Mouse (Mus musculus) kidney, postnatal 0 days (tissue): Measurements from ENCODE around the gene Lyst. TPM values are rescaled to one million over a fixed set of nuclear protein-coding genes. Genes with fewer than 3 reads are reported as not detected.
A peak's percentile ranks its signal among the peaks of the same experiment; 100 is the strongest.

Experiments used
- ATAC-seq: fragments of 200-750 bp; cut with Nextera tagmentation; replicated peaks from 2 replicates; pipeline ENCODE4 v1.8.0; 2017; ENCODE audit warnings: low read depth, moderate number of reproducible peaks, moderate TSS enrichment, moderate library complexity; ENCODE audit not compliant: low FRiP score
- DNase-seq: peaks from one replicate; pipeline ENCODE4 v3.0.0-alpha.2; 2016; ENCODE audit warnings: low spot score
- H3K27ac ChIP-seq: fragments of 300-500 bp; sonication (generic); 2 replicates; pipeline ENCODE4 v1.5.1; 2014; ENCODE audit warnings: mild to moderate bottlenecking
- H3K27me3 ChIP-seq: fragments of 300-500 bp; sonication (generic); 2 replicates; pipeline ENCODE4 v1.6.1; 2014; ENCODE audit warnings: low read length, mixed read lengths; ENCODE audit not compliant: insufficient read depth
- H3K36me3 ChIP-seq: fragments of 300-500 bp; sonication (generic); 2 replicates; pipeline ENCODE4 v1.6.1; 2014; ENCODE audit warnings: low read length, mixed read lengths; ENCODE audit not compliant: insufficient read depth
- H3K4me1 ChIP-seq: fragments of 300-500 bp; sonication (generic); replicated peaks from 2 replicates; pipeline ENCODE4 v1.6.1; 2014; ENCODE audit warnings: antibody characterized with exemption, low read length, mixed read lengths; ENCODE audit not compliant: insufficient read depth
- H3K4me2 ChIP-seq: fragments of 300-500 bp; sonication (generic); 2 replicates; pipeline ENCODE4 v1.6.1; 2014; ENCODE audit warnings: mild to moderate bottlenecking, low read length, moderate library complexity, mixed read lengths
- H3K4me3 ChIP-seq: fragments of 300-500 bp; sonication (generic); replicated peaks from 2 replicates; pipeline ENCODE4 v1.5.1; 2014; ENCODE audit warnings: low read depth, low read length
- H3K9ac ChIP-seq: fragments of 300-500 bp; sonication (generic); 2 replicates; pipeline ENCODE4 v1.6.1; 2014; ENCODE audit warnings: low read depth, low read length
- H3K9me3 ChIP-seq: fragments of 300-500 bp; sonication (generic); replicated peaks from 2 replicates; pipeline ENCODE4 v1.6.1; 2016; ENCODE audit warnings: low read length, inconsistent platforms, mixed read lengths
- CTCF ChIP-seq: IDR thresholded peaks from 2 replicates; pipeline ENCODE4 v1.5.1; 2016; ENCODE audit warnings: antibody characterized with exemption, low read depth, mild to moderate bottlenecking, moderate library complexity
- WGBS: fragments of 180-500 bp; shearing (Covaris S2); extraction: QIAGEN DNeasy Blood & Tissue Kit; methylation state at CpG from one replicate; pipeline ENCODE4 v1.1.7; 2014; 5-methylcytosine and 5-hydroxymethylcytosine counted together
- polyA plus RNA-seq: library from polyadenylated mRNA; unstranded; fragments of >200 nt; fragmentation: Nextera tagmentation; extraction: Ambion mirVana; gene quantifications from 2 replicates; pipeline ENCODE4 v1.2.1, GENCODE M21; 2015

Gene Lyst
- polyA plus RNA-seq, 1 experiment from 2014 or later: 3.8 TPM

GRCm38 (mm10) chr13:13798775-13799174 is 208.6 kb downstream of the Lyst start:
- Histone ChIP-seq H3K4me2 (no peak overlapping the region), H3K27me3 (no peaks in the 10 kb centered on the region), H3K9ac (no peak overlapping the region), H3K4me3 (no peak overlapping the region), H3K9me3 (no peaks in the 10 kb centered on the region), H3K4me1 (no peaks in the 10 kb centered on the region), H3K36me3 (no peaks in the 10 kb centered on the region), H3K27ac (no peak overlapping the region)
- no peak for DNase-seq
- 88% methylated on average over 8 of the region's 8 CpGs for WGBS
- TF ChIP-seq CTCF: no peak
- ATAC-seq: no peak

DNA sequence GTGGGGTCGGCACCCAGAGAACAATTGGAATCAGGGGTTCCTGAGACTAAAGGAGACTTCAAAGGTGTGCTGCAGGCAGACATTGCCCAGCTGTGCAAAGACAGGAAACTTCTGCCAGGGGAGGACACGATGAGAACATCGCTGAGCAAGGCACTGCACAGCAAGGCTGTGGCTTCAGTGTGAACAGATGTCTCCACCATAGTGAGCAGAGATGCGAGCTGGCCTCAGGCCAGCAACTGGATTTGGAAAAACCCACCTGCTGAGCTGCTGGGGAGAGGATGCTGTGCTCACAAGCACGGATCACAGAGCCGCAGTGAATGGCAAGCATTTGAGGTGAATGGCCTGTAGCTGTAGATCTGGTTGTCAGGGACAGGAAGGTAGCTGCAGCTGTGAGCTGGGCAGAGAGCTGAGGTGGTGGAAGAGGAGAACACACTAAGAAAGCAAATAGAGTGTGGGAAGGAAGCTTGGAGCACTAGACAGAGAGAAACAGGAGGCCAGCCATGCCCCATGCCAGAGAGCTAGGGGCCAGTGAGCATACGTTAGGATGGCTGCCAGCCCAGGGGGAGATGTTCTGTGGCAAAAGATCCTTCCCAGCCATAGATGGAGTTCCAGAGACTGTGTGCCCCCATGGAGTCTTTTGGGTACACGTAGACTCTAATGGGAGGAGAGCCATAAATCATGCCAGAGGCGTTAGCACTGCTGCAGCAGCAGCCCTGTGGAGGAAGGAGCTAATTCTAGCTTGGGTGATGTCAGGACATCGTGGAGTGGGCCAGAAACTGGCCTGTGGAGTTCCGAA is 218.3 kb downstream of the Lyst start:
- 15% methylated on average over 11 of the region's 11 CpGs for WGBS
- Histone ChIP-seq H3K9me3 (no peaks in the 10 kb centered on the region), H3K27me3 (no peaks in the 10 kb centered on the region), H3K9ac (no peak overlapping the region), H3K4me3 (no peak overlapping the region), H3K4me2 (no peak overlapping the region), H3K36me3 (no peaks in the 10 kb centered on the region), H3K27ac (no peak overlapping the region), H3K4me1 (no peaks in the 10 kb centered on the region)
- DNase-seq (no peak), ATAC-seq (0 out of 2 replicates have a peak, but pooled peaks have one; percentile 25)
- no peak for TF ChIP-seq CTCF

- no peaks in the 10 kb centered on the region for H3K4me1 ChIP-seq
- no peak for TF ChIP-seq CTCF
- DNase-seq (no peak), ATAC-seq (no peak)
- no peaks in the 10 kb centered on the region for H3K9me3 ChIP-seq
- H3K27ac ChIP-seq: no peak overlapping the region
- no peaks in the 10 kb centered on the region for H3K27me3 ChIP-seq
- no peak overlapping the region for H3K4me2 ChIP-seq
- no peak overlapping the region for H3K4me3 ChIP-seq
- H3K36me3 ChIP-seq: no peaks in the 10 kb centered on the region
- 86% methylated on average over 7 of the region's 7 CpGs for WGBS
- no peak overlapping the region for H3K9ac ChIP-seq
Observed at GRCm38 (mm10) chr13:13810885-13811284, 220.7 kb downstream of the Lyst start.

- H3K27ac ChIP-seq: no peak overlapping the region
- no peaks in the 10 kb centered on the region for H3K27me3 ChIP-seq
- WGBS: 91% methylated on average over 3 of the region's 3 CpGs
- H3K36me3 ChIP-seq: no peaks in the 10 kb centered on the region
- no peak overlapping the region for H3K4me3 ChIP-seq
- H3K9ac ChIP-seq: no peak overlapping the region
- H3K4me1 ChIP-seq: no peaks in the 10 kb centered on the region
- H3K4me2 ChIP-seq: no peak overlapping the region
- H3K9me3 ChIP-seq: no peaks in the 10 kb centered on the region
- TF ChIP-seq CTCF: no peak
- ATAC-seq (no peak), DNase-seq (no peak)
Observed at GRCm38 (mm10) chr13:13818696-13819095, 228.5 kb downstream of the Lyst start.

DNA sequence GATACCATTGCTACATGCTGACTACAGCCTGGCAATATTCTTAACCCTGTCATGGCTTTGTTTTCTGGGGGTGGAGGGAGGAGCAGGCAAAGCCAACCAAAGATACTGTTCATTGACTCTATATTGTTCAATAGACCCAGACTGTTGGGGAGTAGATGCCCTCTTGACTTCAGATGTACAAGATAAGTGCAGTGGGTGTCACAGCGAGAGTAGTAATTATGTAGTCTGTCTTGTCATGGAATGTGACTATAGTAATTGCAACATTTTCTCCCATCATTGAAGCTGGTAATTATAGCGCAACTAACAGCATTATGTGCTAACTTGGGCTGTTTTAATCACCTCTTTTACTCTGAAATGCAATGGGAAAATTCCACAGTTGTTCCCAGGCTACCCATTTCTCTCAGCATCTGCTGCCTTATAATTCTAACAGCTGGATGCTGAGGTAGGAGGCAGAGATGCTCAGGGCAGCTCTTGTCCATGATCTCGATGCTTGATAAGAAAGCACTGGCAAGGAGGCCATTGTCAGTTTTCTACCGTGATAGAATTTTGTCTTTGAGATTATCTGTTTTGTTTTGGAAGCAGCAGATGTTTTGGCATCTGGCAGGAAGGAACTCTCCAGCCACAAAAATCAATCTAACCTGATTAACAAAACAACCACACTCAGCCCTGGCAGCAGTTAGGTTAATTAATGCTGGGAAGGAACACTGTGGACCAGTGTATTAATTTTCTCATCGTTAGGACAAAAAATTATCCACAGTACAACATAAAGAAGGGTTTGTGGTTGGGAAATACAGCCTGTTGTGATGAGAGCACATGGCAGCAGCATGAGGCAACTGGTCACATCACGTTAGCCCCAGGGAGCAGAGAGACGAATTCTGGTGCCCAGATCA is 230.3 kb downstream of the Lyst start:
- Histone ChIP-seq H3K27ac (no peak overlapping the region), H3K4me3 (no peak overlapping the region), H3K27me3 (no peaks in the 10 kb centered on the region), H3K9me3 (no peaks in the 10 kb centered on the region), H3K9ac (no peak overlapping the region), H3K36me3 (no peaks in the 10 kb centered on the region), H3K4me2 (no peak overlapping the region), H3K4me1 (no peaks in the 10 kb centered on the region)
- TF ChIP-seq CTCF: no peak
- no peak for DNase-seq
- WGBS: 75% methylated on average over 7 of the region's 7 CpGs
- ATAC-seq: no peak

DNA sequence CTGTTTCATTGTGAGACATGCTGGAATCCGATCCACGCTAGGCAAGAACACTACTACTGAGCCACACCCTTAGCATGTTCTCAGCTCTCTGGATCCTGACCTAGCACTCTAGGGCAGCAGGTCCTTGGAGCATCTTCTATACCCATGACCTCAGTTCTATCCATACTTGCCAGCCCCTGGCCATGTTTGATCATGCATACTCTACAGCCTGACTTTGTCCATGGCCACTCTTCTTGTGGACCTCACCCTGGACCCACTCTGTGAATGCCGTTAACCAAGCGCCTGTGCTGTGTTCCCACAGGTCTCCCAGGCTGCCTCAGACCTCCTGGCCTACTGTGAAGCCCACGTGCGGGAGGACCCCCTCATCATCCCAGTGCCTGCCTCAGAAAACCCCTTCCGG is 234.7 kb downstream of the Lyst start:
- H3K36me3 ChIP-seq: no peaks in the 10 kb centered on the region
- no peak overlapping the region for H3K4me3 ChIP-seq
- no peak overlapping the region for H3K27ac ChIP-seq
- 89% methylated on average over 7 of the region's 7 CpGs for WGBS
- TF ChIP-seq CTCF: no peak
- no peak for DNase-seq
- no peaks in the 10 kb centered on the region for H3K4me1 ChIP-seq
- ATAC-seq: no peak
- no peaks in the 10 kb centered on the region for H3K9me3 ChIP-seq
- no peak overlapping the region for H3K9ac ChIP-seq
- H3K4me2 ChIP-seq: no peak overlapping the region
- H3K27me3 ChIP-seq: no peaks in the 10 kb centered on the region
